Mouse (Mus musculus): ENCODE measurements at regions not wholly inside any gene's neighbourhood (a gene's known extent, or its start where the extent isn't known, plus 50 kb on each side); places are given as distances from the start of the nearest gene placed in this dataset.

GRCm38 (mm10) chr14:16927136-16927535 lies 108.2 kb upstream of the Rarb start:
- ATAC-seq (ENCODE audit: low FRiP score, low TSS enrichment), result no peak
- DNase-seq (ENCODE audit: low spot score), result no peak
- Histone ChIP-seq H3K9me3 (ENCODE audit: control insufficient read depth, low read length) (no peaks in the 10 kb centered on the region), H3K27ac (replicated peaks) (no peak overlapping the region), H3K9ac (ENCODE audit: low read length) (no peak overlapping the region), H3K27me3 (ENCODE audit: control insufficient read depth, insufficient read depth, low read length) (no peaks in the 10 kb centered on the region), H3K36me3 (ENCODE audit: control insufficient read depth, insufficient read depth, low read length) (no peaks in the 10 kb centered on the region), H3K4me2 (replicated peaks; ENCODE audit: low read depth) (no peak overlapping the region), H3K4me1 (replicated peaks; ENCODE audit: control insufficient read depth, insufficient read depth) (no peaks in the 10 kb centered on the region), H3K4me3 (ENCODE audit: low read depth, low read length) (no peak overlapping the region)
- WGBS, result 77% methylated on average over 2 of the region's 2 CpGs
- TF ChIP-seq CTCF (IDR thresholded peaks at IDR 0.05; ENCODE audit: low read depth), result no peak
- no peak for TF ChIP-seq EP300 (optimal IDR thresholded peaks at IDR 0.05)

- Histone ChIP-seq H3K4me1 (replicated peaks; ENCODE audit: control insufficient read depth, insufficient read depth) (no peaks in the 10 kb centered on the region), H3K9me3 (ENCODE audit: control insufficient read depth, low read length) (no peaks in the 10 kb centered on the region), H3K4me3 (ENCODE audit: low read depth, low read length) (no peak overlapping the region), H3K27me3 (ENCODE audit: control insufficient read depth, insufficient read depth, low read length) (no peaks in the 10 kb centered on the region), H3K4me2 (replicated peaks; ENCODE audit: low read depth) (no peak overlapping the region), H3K27ac (replicated peaks) (no peak overlapping the region), H3K36me3 (ENCODE audit: control insufficient read depth, insufficient read depth, low read length) (no peaks in the 10 kb centered on the region), H3K9ac (ENCODE audit: low read length) (no peak overlapping the region)
- WGBS, result 42% methylated on average over 9 of the region's 9 CpGs
- DNase-seq (ENCODE audit: low spot score), result peak; percentile 19
- ATAC-seq (ENCODE audit: low FRiP score, low TSS enrichment), result no peak; the same call in 1 of the 2 replicates
- TF ChIP-seq CTCF (IDR thresholded peaks at IDR 0.05; ENCODE audit: low read depth) (no peak), EP300 (optimal IDR thresholded peaks at IDR 0.05) (no peak)
Measured at GRCm38 (mm10) chr14:16901534-16902147, 82.7 kb upstream of the Rarb start.

DNA sequence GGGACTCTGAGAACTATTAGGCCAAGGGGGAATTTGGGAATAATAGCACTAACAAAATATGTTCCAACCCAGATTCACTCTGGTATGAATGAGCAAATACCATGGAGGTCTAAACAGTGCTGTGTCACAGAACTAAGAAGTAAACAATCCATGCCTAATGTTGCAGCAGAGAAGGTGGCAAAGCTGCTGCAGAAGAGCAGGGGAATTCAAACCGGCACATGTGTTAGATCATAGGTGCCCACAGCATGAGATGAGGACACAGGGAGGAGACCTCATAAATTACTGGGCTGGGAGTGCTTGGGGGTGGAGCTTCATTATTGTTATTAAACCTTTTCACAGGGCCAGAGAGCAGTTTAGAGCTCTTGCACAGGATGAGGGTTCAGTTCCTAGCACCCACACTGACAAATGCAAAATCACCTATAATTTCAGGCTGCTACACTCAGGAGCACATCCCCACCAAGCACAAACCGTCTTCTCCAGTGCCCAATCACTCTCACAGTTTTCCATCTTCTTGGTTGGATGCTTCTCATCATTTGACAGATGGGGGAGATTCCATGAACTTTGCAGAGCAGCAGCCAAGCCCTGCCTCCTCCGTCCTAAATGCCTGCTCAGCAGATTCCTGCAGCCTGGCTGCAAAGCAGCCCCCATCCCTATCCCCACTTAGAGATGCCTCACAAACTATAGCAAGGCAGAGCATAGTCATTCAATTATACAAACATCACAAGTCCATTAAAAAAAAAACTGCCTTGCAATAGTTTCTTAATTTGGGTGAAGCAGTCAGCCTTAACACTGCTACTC lies 79.0 kb upstream of the Rarb start:
- no peaks in the 10 kb centered on the region for H3K4me1 ChIP-seq (replicated peaks; ENCODE audit: control insufficient read depth, insufficient read depth)
- H3K27me3 ChIP-seq (ENCODE audit: control insufficient read depth, insufficient read depth, low read length), result no peaks in the 10 kb centered on the region
- H3K27ac ChIP-seq (replicated peaks), result no peak overlapping the region
- no peaks in the 10 kb centered on the region for H3K9me3 ChIP-seq (ENCODE audit: control insufficient read depth, low read length)
- H3K4me3 ChIP-seq (ENCODE audit: low read depth, low read length), result no peak overlapping the region
- TF ChIP-seq EP300 (optimal IDR thresholded peaks at IDR 0.05), result no peak
- TF ChIP-seq CTCF (IDR thresholded peaks at IDR 0.05; ENCODE audit: low read depth), result no peak
- H3K36me3 ChIP-seq (ENCODE audit: control insufficient read depth, insufficient read depth, low read length), result no peaks in the 10 kb centered on the region
- H3K9ac ChIP-seq (ENCODE audit: low read length), result no peak overlapping the region
- WGBS, result 33% methylated on average over 3 of the region's 3 CpGs
- DNase-seq (ENCODE audit: low spot score) (no peak), ATAC-seq (ENCODE audit: low FRiP score, low TSS enrichment) (no peak)
- H3K4me2 ChIP-seq (replicated peaks; ENCODE audit: low read depth), result no peak overlapping the region

DNA sequence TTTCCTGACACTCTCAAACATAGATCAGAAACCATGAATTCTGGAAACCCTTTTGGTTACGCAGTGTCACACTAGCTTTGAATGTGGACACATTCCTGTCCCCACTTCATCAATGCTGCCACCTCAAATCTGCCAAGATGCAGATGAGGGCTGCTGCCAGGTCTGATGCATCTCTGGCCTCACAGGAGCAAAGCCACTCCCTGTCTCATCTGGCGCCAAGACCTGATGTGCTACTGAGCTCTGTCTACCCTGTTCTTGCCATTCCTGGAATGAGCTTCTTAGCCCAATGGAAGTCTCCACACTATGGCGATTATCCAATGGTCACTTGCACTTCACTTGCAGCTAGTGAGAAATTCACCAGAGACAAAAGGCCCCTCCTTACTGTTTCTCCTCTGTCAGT lies 78.0 kb upstream of the Rarb start:
- TF ChIP-seq CTCF (IDR thresholded peaks at IDR 0.05; ENCODE audit: low read depth) (no peak), EP300 (optimal IDR thresholded peaks at IDR 0.05) (no peak)
- H3K27ac ChIP-seq (replicated peaks), result no peak overlapping the region
- no peak overlapping the region for H3K9ac ChIP-seq (ENCODE audit: low read length)
- no peak overlapping the region for H3K4me2 ChIP-seq (replicated peaks; ENCODE audit: low read depth)
- H3K4me1 ChIP-seq (replicated peaks; ENCODE audit: control insufficient read depth, insufficient read depth), result no peaks in the 10 kb centered on the region
- DNase-seq (ENCODE audit: low spot score) (no peak), ATAC-seq (ENCODE audit: low FRiP score, low TSS enrichment) (no peak)
- H3K36me3 ChIP-seq (ENCODE audit: control insufficient read depth, insufficient read depth, low read length), result no peaks in the 10 kb centered on the region
- WGBS, result 86% methylated on average over 3 of the region's 3 CpGs
- H3K4me3 ChIP-seq (ENCODE audit: low read depth, low read length), result no peak overlapping the region
- H3K27me3 ChIP-seq (ENCODE audit: control insufficient read depth, insufficient read depth, low read length), result no peaks in the 10 kb centered on the region
- no peaks in the 10 kb centered on the region for H3K9me3 ChIP-seq (ENCODE audit: control insufficient read depth, low read length)

DNA sequence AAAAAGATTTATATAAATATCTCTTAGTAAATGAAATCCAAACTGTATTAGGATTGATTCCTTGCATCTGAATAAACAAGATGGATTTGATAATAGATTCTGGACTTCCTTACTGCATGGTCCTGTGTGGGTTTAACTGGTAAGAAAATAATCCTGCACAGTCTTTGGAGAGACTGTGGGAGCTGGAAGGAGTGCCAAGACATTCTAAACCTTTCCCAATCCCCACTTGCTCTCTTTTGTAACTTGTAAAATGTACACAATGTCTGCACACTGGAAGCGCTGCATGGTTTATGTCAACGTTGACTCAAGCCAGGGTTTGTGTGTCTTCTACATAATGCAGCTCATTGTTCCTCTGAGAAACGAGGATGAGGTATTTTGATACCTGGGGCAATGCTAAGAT lies 62.3 kb upstream of the Rarb start:
- Histone ChIP-seq H3K27me3 (ENCODE audit: control insufficient read depth, insufficient read depth, low read length) (no peaks in the 10 kb centered on the region), H3K4me3 (ENCODE audit: low read depth, low read length) (no peak overlapping the region), H3K4me1 (replicated peaks; ENCODE audit: control insufficient read depth, insufficient read depth) (no peaks in the 10 kb centered on the region), H3K9me3 (ENCODE audit: control insufficient read depth, low read length) (no peaks in the 10 kb centered on the region), H3K4me2 (replicated peaks; ENCODE audit: low read depth) (no peak overlapping the region), H3K36me3 (ENCODE audit: control insufficient read depth, insufficient read depth, low read length) (no peaks in the 10 kb centered on the region), H3K27ac (replicated peaks) (no peak overlapping the region), H3K9ac (ENCODE audit: low read length) (no peak overlapping the region)
- TF ChIP-seq CTCF (IDR thresholded peaks at IDR 0.05; ENCODE audit: low read depth), result no peak
- TF ChIP-seq EP300 (optimal IDR thresholded peaks at IDR 0.05), result no peak
- 5% methylated on average over 3 of the region's 3 CpGs for WGBS
- no peak for ATAC-seq (ENCODE audit: low FRiP score, low TSS enrichment)
- DNase-seq (ENCODE audit: low spot score), result no peak

DNA sequence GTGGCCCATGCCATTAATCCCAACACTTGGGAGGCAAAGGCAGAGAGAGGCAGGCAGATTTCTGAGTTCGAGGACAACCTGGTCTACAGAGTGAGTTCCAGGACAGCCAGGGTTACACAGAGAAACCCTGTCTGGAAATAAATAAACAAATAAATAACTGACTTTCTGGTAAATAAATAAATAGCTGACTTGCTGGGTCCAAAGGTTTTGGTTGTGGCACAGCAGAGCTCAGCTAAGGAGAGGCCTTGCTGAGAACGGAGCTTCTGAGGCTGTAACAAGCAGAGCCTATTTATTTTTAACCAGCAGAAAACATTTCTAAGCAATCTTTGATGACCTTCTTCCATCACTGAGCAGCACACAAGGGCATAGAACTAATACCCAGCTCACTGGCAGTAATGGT lies 50.3 kb upstream of the Rarb start:
- H3K9ac ChIP-seq (ENCODE audit: low read length), result no peak overlapping the region
- TF ChIP-seq CTCF (IDR thresholded peaks at IDR 0.05; ENCODE audit: low read depth) (no peak), EP300 (optimal IDR thresholded peaks at IDR 0.05) (no peak)
- H3K4me2 ChIP-seq (replicated peaks; ENCODE audit: low read depth), result no peak overlapping the region
- no peak overlapping the region for H3K4me3 ChIP-seq (ENCODE audit: low read depth, low read length)
- no peaks in the 10 kb centered on the region for H3K9me3 ChIP-seq (ENCODE audit: control insufficient read depth, low read length)
- no peaks in the 10 kb centered on the region for H3K36me3 ChIP-seq (ENCODE audit: control insufficient read depth, insufficient read depth, low read length)
- 98% methylated on average over 2 of the region's 2 CpGs for WGBS
- DNase-seq (ENCODE audit: low spot score) (no peak), ATAC-seq (ENCODE audit: low FRiP score, low TSS enrichment) (no peak)
- no peaks in the 10 kb centered on the region for H3K4me1 ChIP-seq (replicated peaks; ENCODE audit: control insufficient read depth, insufficient read depth)
- H3K27ac ChIP-seq (replicated peaks), result no peak overlapping the region
- no peaks in the 10 kb centered on the region for H3K27me3 ChIP-seq (ENCODE audit: control insufficient read depth, insufficient read depth, low read length)

Measured in stomach, postnatal 0 days (tissue).